Mouse (Mus musculus) Patski (cell line): ENCODE results near the gene Larp4b. TPM values are rescaled to one million over a fixed set of nuclear protein-coding genes. Genes with fewer than 3 reads are reported as not detected.

Experiments
- ATAC-seq: fragments of 100-300 bp; one replicate; pipeline ENCODE4 v1.8.0; 2021
- CTCF ChIA-PET: fragments of 350-600 bp; sonication (Branson Sonifier 250); formaldehyde crosslinking; loops from one replicate; lab custom pipeline; 2022; ENCODE audit warnings: inconsistent platforms; lab: Charles Lee
- POLR2A ChIA-PET: fragments of 350-600 bp; sonication (Branson Sonifier 250); formaldehyde crosslinking; loops from one replicate; lab custom pipeline; 2022; ENCODE audit warnings: antibody characterized with exemption, inconsistent platforms; lab: Charles Lee
- DNase-seq: peaks from one replicate; pipeline ENCODE4 v3.0.0-alpha.2; 2011; ENCODE audit warnings: low read depth, low spot score
- H3K27me3 ChIP-seq: fragments of 371-371 bp; one replicate; pipeline ENCODE4 v1.5.1; 2021
- CTCF ChIP-seq: fragments of 100-300 bp; IDR thresholded peaks from one replicate; pipeline ENCODE4 v1.5.1; 2021
- in situ Hi-C: fragments of 300-500 bp; cut with MboI; formaldehyde crosslinking; loops from 3 replicates; pipeline ENCODE4 v1.11.1; 2018; ENCODE audit warnings: low pct_unique_long_range_greater_than_20kb, mixed read lengths
- polyA plus RNA-seq: library from polyadenylated mRNA; unstranded; gene quantifications from one replicate; pipeline ENCODE4 v1.2.3, GENCODE M21; 2021

The Larp4b gene
- polyA plus RNA-seq, 1 experiment from 2014 or later: 45.2 TPM

- TF ChIP-seq CTCF: no peak
- ATAC-seq (no peak), DNase-seq (no peak)
- in situ Hi-C loops: no loop called here
- ChIA-PET POLR2A (no interaction called here), CTCF (interaction anchor here (0.8 to 1.3 kb wide), 3 partner anchors 9 to 20 kb away, joined by 3 read pairs; no protein-coding TSS in a partner anchor)
- H3K27me3 ChIP-seq: no peaks in the 10 kb centered on the region
Measured at GRCm38 (mm10) chr13:9222761-9223405, 129.2 kb downstream of the Larp4b start.

Other genes starting within 250 kb of the Larp4b start
- 17.6 TPM for gene Wdr37, start 222.0 kb upstream of the Larp4b start, polyA plus RNA-seq
- gene Idi1, start 208.4 kb upstream of the Larp4b start, polyA plus RNA-seq: 13.3 TPM
- not detected for gene Gm9745, start 145.7 kb upstream of the Larp4b start, polyA plus RNA-seq
- not detected for gene Idi2, start 141.0 kb upstream of the Larp4b start, polyA plus RNA-seq
- gene Gtpbp4, start 97.8 kb upstream of the Larp4b start, polyA plus RNA-seq: 67.2 TPM
- gene Dip2c, start 182.6 kb downstream of the Larp4b start, polyA plus RNA-seq: 11.4 TPM